Mouse (Mus musculus) heart, embryonic 13.5 days (tissue): ENCODE measurements around the gene Rbms3. TPM values are rescaled to one million over a fixed set of nuclear protein-coding genes. Genes with fewer than 3 reads are reported as not detected.
A peak's percentile ranks its signal among the peaks of the same experiment; 100 is the strongest.

Experiments used
- ATAC-seq: fragments of 200-750 bp; cut with Nextera tagmentation; 2 replicates; pipeline ENCODE4 v1.8.0; 2017; ENCODE audit warnings: moderate TSS enrichment; ENCODE audit not compliant: insufficient number of reproducible peaks, low FRiP score, low TSS enrichment; ENCODE audit errors: extremely low read depth
- H3K27ac ChIP-seq: fragments of 300-500 bp; sonication (generic); replicated peaks from 2 replicates; pipeline ENCODE4 v1.5.1; 2015; ENCODE audit warnings: moderate library complexity, mild to moderate bottlenecking, inconsistent platforms
- H3K27me3 ChIP-seq: fragments of 300-500 bp; sonication (generic); replicated peaks from 2 replicates; pipeline ENCODE4 v1.6.1; 2015; ENCODE audit warnings: mild to moderate bottlenecking, inconsistent platforms
- H3K36me3 ChIP-seq: fragments of 300-500 bp; sonication (generic); 2 replicates; pipeline ENCODE4 v1.6.1; 2015; ENCODE audit warnings: mild to moderate bottlenecking, inconsistent platforms
- H3K4me1 ChIP-seq: fragments of 300-500 bp; sonication (generic); 2 replicates; pipeline ENCODE4 v1.6.1; 2015; ENCODE audit warnings: inconsistent platforms
- H3K4me2 ChIP-seq: fragments of 300-500 bp; sonication (generic); 2 replicates; pipeline ENCODE4 v1.6.1; 2015; ENCODE audit warnings: inconsistent platforms, mild to moderate bottlenecking, moderate library complexity
- H3K4me3 ChIP-seq: fragments of 300-500 bp; sonication (generic); 2 replicates; pipeline ENCODE4 v1.5.1; 2015; ENCODE audit warnings: moderate library complexity, mild to moderate bottlenecking, inconsistent platforms
- H3K9ac ChIP-seq: fragments of 300-500 bp; sonication (generic); 2 replicates; pipeline ENCODE4 v1.6.1; 2015; ENCODE audit warnings: inconsistent platforms, mild to moderate bottlenecking, moderate library complexity
- H3K9me3 ChIP-seq: fragments of 300-500 bp; sonication (generic); 2 replicates; pipeline ENCODE4 v1.6.1; 2016; ENCODE audit warnings: inconsistent platforms
- WGBS: fragments of 180-500 bp; shearing (Covaris S2); methylation state at CpG from one replicate; pipeline ENCODE4 v1.1.7; 2015; ENCODE audit warnings: mixed read lengths; 5-methylcytosine and 5-hydroxymethylcytosine counted together
- polyA plus RNA-seq: library from polyadenylated mRNA; unstranded; fragments of >200 nt; fragmentation: Nextera tagmentation; extraction: Ambion mirVana; gene quantifications from 2 replicates; pipeline ENCODE4 v1.2.1, GENCODE M21; 2015

Rbms3 gene
- polyA plus RNA-seq, 1 experiment from 2014 or later, result 36.0 TPM

- 68% methylated on average over 6 of the region's 6 CpGs for WGBS
- Histone ChIP-seq H3K27ac (no peak overlapping the region), H3K4me2 (no peak overlapping the region), H3K36me3 (no peaks in the 10 kb centered on the region), H3K9ac (no peak overlapping the region), H3K4me3 (no peak overlapping the region), H3K9me3 (no peaks in the 10 kb centered on the region), H3K27me3 (no peaks in the 10 kb centered on the region), H3K4me1 (peaks cover 53% of the 10 kb centered on the region)
- no peak for ATAC-seq
These were observed 503.9 kb downstream of the Rbms3 start for GRCm38 (mm10) chr9:117125844-117126243.

DNA sequence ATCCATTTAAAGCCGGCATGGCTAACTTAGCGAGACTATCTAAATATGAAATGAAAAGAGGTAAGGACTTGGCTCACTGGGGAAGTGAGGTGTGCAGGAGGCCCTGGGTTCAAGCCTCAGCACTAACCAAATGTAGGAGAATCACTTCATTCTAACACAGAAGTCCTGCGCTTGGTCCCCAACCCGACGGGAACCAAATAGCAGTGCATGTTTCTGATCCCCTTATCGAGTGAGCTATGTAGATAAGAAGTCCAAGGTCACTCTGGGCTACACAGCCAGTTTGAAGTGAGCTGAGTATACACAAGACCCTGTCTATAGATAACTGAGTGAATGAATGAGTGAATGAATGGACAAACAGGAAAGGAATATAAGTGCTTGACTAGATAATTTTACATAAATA lies 508.1 kb downstream of the Rbms3 start:
- H3K9ac ChIP-seq, result no peak overlapping the region
- peaks cover 35% of the 10 kb centered on the region for H3K4me1 ChIP-seq
- H3K4me2 ChIP-seq, result no peak overlapping the region
- no peak overlapping the region for H3K27ac ChIP-seq
- WGBS, result 35% methylated on average over 6 of the region's 6 CpGs
- no peak for ATAC-seq
- H3K27me3 ChIP-seq, result no peaks in the 10 kb centered on the region
- no peaks in the 10 kb centered on the region for H3K36me3 ChIP-seq
- H3K4me3 ChIP-seq, result no peak overlapping the region
- no peaks in the 10 kb centered on the region for H3K9me3 ChIP-seq

- ATAC-seq, result no peak
- Histone ChIP-seq H3K4me3 (no peak overlapping the region), H3K27ac (no peak overlapping the region), H3K27me3 (no peaks in the 10 kb centered on the region), H3K9me3 (no peaks in the 10 kb centered on the region), H3K4me1 (peaks cover 41% of the 10 kb centered on the region), H3K4me2 (no peak overlapping the region), H3K9ac (no peak overlapping the region), H3K36me3 (no peaks in the 10 kb centered on the region)
- WGBS, result 81% methylated on average over 10 of the region's 10 CpGs
These were observed 512.5 kb downstream of the Rbms3 start for GRCm38 (mm10) chr9:117117181-117117729.

GRCm38 (mm10) chr9:117115609-117116008 lies 514.1 kb downstream of the Rbms3 start:
- Histone ChIP-seq H3K4me2 (no peak overlapping the region), H3K36me3 (no peaks in the 10 kb centered on the region), H3K4me3 (no peak overlapping the region), H3K9ac (no peak overlapping the region), H3K4me1 (peaks cover 41% of the 10 kb centered on the region), H3K9me3 (no peaks in the 10 kb centered on the region), H3K27me3 (no peaks in the 10 kb centered on the region), H3K27ac (peak overlapping the region; percentile 36; the same call in 1 of the 2 replicates)
- WGBS, result 64% methylated on average over 2 of the region's 2 CpGs
- ATAC-seq, result no peak

- no peak overlapping the region for H3K9ac ChIP-seq
- H3K27ac ChIP-seq, result peak overlapping the region; percentile 58; the same call in 1 of the 2 replicates
- no peak for ATAC-seq
- H3K36me3 ChIP-seq, result peaks cover 13% of the 10 kb centered on the region
- no peak overlapping the region for H3K4me2 ChIP-seq
- no peaks in the 10 kb centered on the region for H3K9me3 ChIP-seq
- no peaks in the 10 kb centered on the region for H3K27me3 ChIP-seq
- 31% methylated on average over 2 of the region's 2 CpGs for WGBS
- peaks cover 52% of the 10 kb centered on the region for H3K4me1 ChIP-seq
- H3K4me3 ChIP-seq, result no peak overlapping the region
These were observed 516.1 kb downstream of the Rbms3 start for GRCm38 (mm10) chr9:117113592-117113991.

GRCm38 (mm10) chr9:117107926-117108325 lies 521.8 kb downstream of the Rbms3 start:
- no peak overlapping the region for H3K4me2 ChIP-seq
- H3K9me3 ChIP-seq, result no peaks in the 10 kb centered on the region
- ATAC-seq, result no peak
- no peaks in the 10 kb centered on the region for H3K27me3 ChIP-seq
- H3K36me3 ChIP-seq, result peaks cover 31% of the 10 kb centered on the region
- no peak overlapping the region for H3K27ac ChIP-seq
- peaks cover 53% of the 10 kb centered on the region for H3K4me1 ChIP-seq
- no peak overlapping the region for H3K4me3 ChIP-seq
- H3K9ac ChIP-seq, result no peak overlapping the region
- 80% methylated on average over 4 of the region's 4 CpGs for WGBS

DNA sequence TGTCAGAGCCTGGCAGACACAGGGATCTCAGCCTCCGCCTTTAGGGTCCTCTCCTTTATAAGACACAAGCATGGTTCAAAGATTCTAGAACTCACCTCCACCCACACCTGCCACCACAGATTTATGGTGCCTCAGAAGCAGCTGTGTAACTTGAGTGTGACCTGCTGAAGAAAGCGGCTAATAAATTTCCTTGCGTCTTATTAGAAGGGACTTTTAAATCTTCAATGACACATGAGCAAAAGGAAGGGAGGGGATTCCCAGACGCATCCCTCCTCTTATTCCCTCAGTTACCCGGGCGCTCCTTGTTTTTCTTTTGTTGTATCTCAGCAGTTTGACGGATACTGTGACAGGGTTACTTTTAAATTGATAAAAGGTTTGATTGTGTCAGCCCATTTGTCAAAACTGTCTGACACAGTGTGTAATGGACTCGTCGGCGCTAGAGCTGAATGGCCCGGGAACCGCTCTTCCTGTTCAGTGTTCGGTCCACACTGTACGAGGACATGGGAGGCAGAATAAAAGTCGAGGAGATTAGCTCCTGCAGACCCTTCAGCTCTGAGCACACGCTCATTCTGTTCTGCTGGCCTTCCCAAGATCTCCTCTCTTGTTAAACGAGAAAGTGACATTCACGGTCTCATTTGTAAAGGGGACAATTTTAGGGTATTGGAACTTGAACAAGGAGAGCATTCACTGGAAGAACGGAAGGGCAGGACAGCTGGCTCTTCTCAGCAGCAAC lies 527.3 kb downstream of the Rbms3 start:
- ATAC-seq, result no peak
- WGBS, result 62% methylated on average over 19 of the region's 19 CpGs
- no peak overlapping the region; the same call in 1 of the 2 replicates for H3K27ac ChIP-seq

GRCm38 (mm10) chr9:117100181-117100580 lies 529.5 kb downstream of the Rbms3 start:
- Histone ChIP-seq H3K4me3 (no peak overlapping the region), H3K9ac (no peak overlapping the region), H3K36me3 (no peaks in the 10 kb centered on the region), H3K27ac (no peak overlapping the region), H3K27me3 (no peaks in the 10 kb centered on the region), H3K4me1 (peaks cover 53% of the 10 kb centered on the region), H3K9me3 (no peaks in the 10 kb centered on the region), H3K4me2 (no peak overlapping the region)
- 83% methylated on average over 5 of the region's 5 CpGs for WGBS
- ATAC-seq, result no peak

More for the DNA sequence above, 527.3 kb downstream of the Rbms3 start:
- Histone ChIP-seq H3K4me2 (no peak overlapping the region), H3K36me3 (peaks cover 8% of the 10 kb centered on the region; the same call in 1 of the 2 replicates), H3K27me3 (no peaks in the 10 kb centered on the region), H3K9ac (no peak overlapping the region), H3K9me3 (no peaks in the 10 kb centered on the region), H3K4me1 (peaks cover 65% of the 10 kb centered on the region), H3K4me3 (no peak overlapping the region)

DNA sequence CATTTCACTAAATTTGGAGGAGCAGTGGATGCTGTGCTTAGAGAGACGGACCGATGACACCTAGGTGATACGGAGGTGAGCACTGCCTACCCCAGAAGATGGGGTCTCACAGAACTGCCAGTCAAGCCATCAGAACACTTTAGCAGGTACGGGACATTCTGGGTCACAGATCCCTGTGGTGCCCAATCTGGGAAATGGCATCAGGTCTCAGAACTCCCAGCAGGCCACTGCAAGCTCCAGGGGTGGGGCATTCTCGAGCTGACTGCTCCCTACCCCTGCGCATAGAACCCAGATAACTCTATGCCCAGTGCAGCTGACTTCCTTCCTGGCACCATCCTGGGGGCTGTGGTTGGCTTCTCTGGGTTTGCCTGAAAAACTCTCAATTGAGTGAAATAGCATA lies 536.2 kb downstream of the Rbms3 start:
- no peaks in the 10 kb centered on the region for H3K27me3 ChIP-seq
- H3K4me3 ChIP-seq, result no peak overlapping the region
- H3K9me3 ChIP-seq, result no peaks in the 10 kb centered on the region
- H3K27ac ChIP-seq, result no peak overlapping the region
- 81% methylated on average over 6 of the region's 6 CpGs for WGBS
- ATAC-seq, result no peak
- no peak overlapping the region for H3K9ac ChIP-seq
- H3K36me3 ChIP-seq, result peaks cover 12% of the 10 kb centered on the region
- H3K4me2 ChIP-seq, result no peak overlapping the region
- H3K4me1 ChIP-seq, result peaks cover under 1% of the 10 kb centered on the region; the same call in 1 of the 2 replicates

- no peak overlapping the region for H3K27ac ChIP-seq
These were observed 537.5 kb downstream of the Rbms3 start for GRCm38 (mm10) chr9:117092177-117092555.

GRCm38 (mm10) chr9:117091253-117092176 lies 538.2 kb downstream of the Rbms3 start:
- Histone ChIP-seq H3K27ac (no peak overlapping the region), H3K4me2 (no peak overlapping the region)

More at GRCm38 (mm10) chr9:117092177-117092555, 537.5 kb downstream of the Rbms3 start:
- Histone ChIP-seq H3K4me2 (no peak overlapping the region), H3K4me1 (no peaks in the 10 kb centered on the region), H3K36me3 (peaks cover 12% of the 10 kb centered on the region), H3K27me3 (no peaks in the 10 kb centered on the region), H3K9ac (no peak overlapping the region), H3K9me3 (no peaks in the 10 kb centered on the region), H3K4me3 (no peak overlapping the region)
- WGBS, result 86% methylated on average over 8 of the region's 8 CpGs
- no peak for ATAC-seq

More at GRCm38 (mm10) chr9:117091253-117092176, 538.2 kb downstream of the Rbms3 start:
- no peak overlapping the region for H3K9ac ChIP-seq
- H3K9me3 ChIP-seq, result no peaks in the 10 kb centered on the region
- WGBS, result 76% methylated on average over 9 of the region's 9 CpGs
- H3K4me3 ChIP-seq, result no peak overlapping the region
- no peak for ATAC-seq
- no peaks in the 10 kb centered on the region for H3K4me1 ChIP-seq
- no peaks in the 10 kb centered on the region for H3K27me3 ChIP-seq
- H3K36me3 ChIP-seq, result peaks cover 12% of the 10 kb centered on the region
